Mouse (Mus musculus): ENCODE measurements around the gene Tanc2. TPM values are rescaled to one million over a fixed set of nuclear protein-coding genes. Genes with fewer than 3 reads are reported as not detected.

Tanc2 gene
- polyA plus RNA-seq, 1 experiment from 2014 or later: 11.6 TPM

DNA sequence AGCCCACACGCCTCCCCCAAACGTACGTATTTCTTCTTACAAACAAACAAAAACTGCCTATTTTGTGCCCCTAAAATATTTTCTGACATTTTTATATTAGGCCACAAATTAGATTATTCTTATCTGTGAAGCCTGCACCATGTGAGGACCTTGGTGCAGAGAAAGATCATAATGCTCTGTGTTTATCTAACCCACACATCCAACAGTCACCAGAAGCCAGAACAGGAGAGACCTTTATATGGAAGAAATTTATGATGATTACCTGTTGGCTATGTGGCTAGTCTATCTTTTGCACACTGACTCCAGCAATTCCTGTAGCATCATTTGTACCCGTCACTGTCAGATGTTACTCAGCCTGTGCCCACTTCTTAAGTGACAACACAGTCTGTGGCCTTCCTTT is 245.4 kb downstream of the Tanc2 start:
- no peak for DNase-seq (ENCODE audit: low spot score)
- no peak overlapping the region for H3K4me2 ChIP-seq (replicated peaks; ENCODE audit: low read depth, low read length)
- H3K9ac ChIP-seq (replicated peaks; ENCODE audit: low read depth): no peak overlapping the region
- no peak for ATAC-seq
- no peaks in the 10 kb centered on the region for H3K27me3 ChIP-seq (replicated peaks; ENCODE audit: insufficient read depth, low read length)
- 91% methylated on average over 4 of the region's 4 CpGs for WGBS
- H3K36me3 ChIP-seq (ENCODE audit: insufficient read depth, low read length): no peaks in the 10 kb centered on the region
- no peaks in the 10 kb centered on the region for H3K4me1 ChIP-seq (ENCODE audit: insufficient read depth, low read depth, low read length)
- H3K4me3 ChIP-seq (ENCODE audit: low read depth, low read length): no peak overlapping the region
- H3K27ac ChIP-seq (ENCODE audit: low read length): no peak overlapping the region
- H3K9me3 ChIP-seq (ENCODE audit: low read length): no peaks in the 10 kb centered on the region
- no peak for TF ChIP-seq CTCF (IDR thresholded peaks at IDR 0.05)
- TF ChIP-seq EP300 (IDR thresholded peaks at IDR 0.05): no peak

DNA sequence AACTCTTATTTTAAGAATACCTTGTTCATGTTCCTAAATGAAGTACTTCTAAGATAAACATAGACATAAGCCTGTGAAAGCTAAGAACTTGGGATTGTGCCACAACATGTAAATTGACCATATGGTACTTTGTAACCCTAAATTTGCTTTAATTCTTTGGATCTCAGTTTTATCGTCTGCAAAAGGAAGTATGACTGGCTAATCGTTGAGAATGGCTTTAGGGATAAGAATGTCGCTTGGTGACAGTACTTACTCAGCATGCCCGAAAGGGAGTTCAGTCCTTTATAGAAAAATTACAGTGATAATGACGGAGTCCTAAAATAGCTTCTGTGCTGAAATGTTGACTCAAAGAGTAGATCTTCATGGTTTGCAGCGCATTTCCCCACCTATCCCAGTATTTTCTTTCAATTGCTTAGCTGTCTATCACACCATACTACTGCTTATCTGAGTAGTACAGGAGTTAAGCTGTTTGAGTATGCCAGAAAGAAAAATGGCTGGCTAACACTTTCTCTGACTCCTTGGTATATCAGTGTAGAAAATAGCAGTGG is 246.6 kb downstream of the Tanc2 start:
- Histone ChIP-seq H3K4me3 (ENCODE audit: low read depth, low read length) (no peak overlapping the region), H3K27ac (ENCODE audit: low read length) (no peak overlapping the region), H3K36me3 (ENCODE audit: insufficient read depth, low read length) (no peaks in the 10 kb centered on the region), H3K4me1 (ENCODE audit: insufficient read depth, low read depth, low read length) (no peaks in the 10 kb centered on the region), H3K4me2 (replicated peaks; ENCODE audit: low read depth, low read length) (no peak overlapping the region), H3K9me3 (ENCODE audit: low read length) (no peaks in the 10 kb centered on the region), H3K27me3 (replicated peaks; ENCODE audit: insufficient read depth, low read length) (no peaks in the 10 kb centered on the region), H3K9ac (replicated peaks; ENCODE audit: low read depth) (no peak overlapping the region)
- no peak for DNase-seq (ENCODE audit: low spot score)
- TF ChIP-seq CTCF (IDR thresholded peaks at IDR 0.05) (no peak), EP300 (IDR thresholded peaks at IDR 0.05) (no peak)
- ATAC-seq: no peak
- WGBS: 82% methylated on average over 6 of the region's 6 CpGs

DNA sequence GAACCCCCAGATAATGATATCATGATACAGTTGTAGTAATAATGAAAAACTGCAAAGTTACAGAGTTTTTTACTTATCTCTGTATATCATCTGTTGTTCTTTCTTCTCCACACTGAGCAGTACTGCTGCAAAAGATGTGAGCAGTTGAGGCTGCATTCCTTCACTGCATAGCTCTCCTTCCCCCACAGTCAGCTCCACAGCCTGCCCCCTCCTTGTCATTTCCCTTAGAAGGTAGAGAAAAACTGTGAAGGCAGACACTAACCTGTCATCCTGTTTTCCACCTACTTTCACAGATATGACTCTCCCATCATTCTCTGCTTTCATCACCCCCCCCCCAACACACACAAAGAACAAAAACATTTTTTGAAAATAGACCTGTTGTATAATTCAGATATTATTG is 248.2 kb downstream of the Tanc2 start:
- H3K4me2 ChIP-seq (replicated peaks; ENCODE audit: low read depth, low read length): no peak overlapping the region
- H3K9me3 ChIP-seq (ENCODE audit: low read length): no peaks in the 10 kb centered on the region
- H3K4me3 ChIP-seq (ENCODE audit: low read depth, low read length): no peak overlapping the region
- no peak overlapping the region for H3K27ac ChIP-seq (ENCODE audit: low read length)
- no peaks in the 10 kb centered on the region for H3K36me3 ChIP-seq (ENCODE audit: insufficient read depth, low read length)
- ATAC-seq (no peak), DNase-seq (ENCODE audit: low spot score) (no peak)
- no peaks in the 10 kb centered on the region for H3K4me1 ChIP-seq (ENCODE audit: insufficient read depth, low read depth, low read length)
- H3K9ac ChIP-seq (replicated peaks; ENCODE audit: low read depth): no peak overlapping the region
- no peaks in the 10 kb centered on the region for H3K27me3 ChIP-seq (replicated peaks; ENCODE audit: insufficient read depth, low read length)
- no peak for TF ChIP-seq EP300 (IDR thresholded peaks at IDR 0.05)
- no peak for TF ChIP-seq CTCF (IDR thresholded peaks at IDR 0.05)

GRCm38 (mm10) chr11:105845901-105846300 is 256.1 kb downstream of the Tanc2 start:
- Histone ChIP-seq H3K4me2 (replicated peaks; ENCODE audit: low read depth, low read length) (no peak overlapping the region), H3K36me3 (ENCODE audit: insufficient read depth, low read length) (no peaks in the 10 kb centered on the region), H3K4me1 (ENCODE audit: insufficient read depth, low read depth, low read length) (no peaks in the 10 kb centered on the region), H3K9ac (replicated peaks; ENCODE audit: low read depth) (no peak overlapping the region), H3K4me3 (ENCODE audit: low read depth, low read length) (no peak overlapping the region), H3K27me3 (replicated peaks; ENCODE audit: insufficient read depth, low read length) (no peaks in the 10 kb centered on the region), H3K9me3 (ENCODE audit: low read length) (no peaks in the 10 kb centered on the region), H3K27ac (ENCODE audit: low read length) (no peak overlapping the region)
- no peak for DNase-seq (ENCODE audit: low spot score)
- WGBS: 72% methylated on average over 1 of the region's 1 CpGs
- no peak for ATAC-seq
- no peak for TF ChIP-seq CTCF (IDR thresholded peaks at IDR 0.05)
- no peak for TF ChIP-seq EP300 (IDR thresholded peaks at IDR 0.05)

DNA sequence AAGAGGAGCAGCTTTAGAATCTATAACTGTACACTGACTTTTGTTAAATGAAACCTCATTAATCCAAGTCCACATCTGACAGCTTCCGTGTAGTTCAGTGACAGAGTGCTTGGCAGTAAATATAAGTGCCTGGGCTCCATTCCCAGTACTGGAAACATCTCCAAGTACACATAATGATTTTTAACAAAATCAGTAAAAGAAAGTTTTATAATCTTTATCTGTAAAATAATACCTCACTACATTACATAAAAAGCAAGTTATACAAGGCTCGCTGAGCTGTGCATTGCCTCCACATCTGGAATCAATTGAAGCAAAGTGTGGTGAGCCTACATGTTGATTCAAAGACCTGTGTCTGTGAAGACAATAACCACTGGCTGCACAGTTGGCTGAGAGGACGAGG is 265.7 kb downstream of the Tanc2 start:
- WGBS: 45% methylated on average over 3 of the region's 3 CpGs
- DNase-seq (ENCODE audit: low spot score) (no peak), ATAC-seq (no peak)

GRCm38 (mm10) chr11:105858063-105858462 is 268.3 kb downstream of the Tanc2 start:
- TF ChIP-seq CTCF (IDR thresholded peaks at IDR 0.05) (peak; percentile 48), EP300 (IDR thresholded peaks at IDR 0.05) (no peak)
- no peaks in the 10 kb centered on the region for H3K4me1 ChIP-seq (ENCODE audit: insufficient read depth, low read depth, low read length)
- no peaks in the 10 kb centered on the region for H3K36me3 ChIP-seq (ENCODE audit: insufficient read depth, low read length)
- peak; percentile 41 for DNase-seq (ENCODE audit: low spot score)
- no peaks in the 10 kb centered on the region for H3K9me3 ChIP-seq (ENCODE audit: low read length)
- H3K4me3 ChIP-seq (ENCODE audit: low read depth, low read length): no peak overlapping the region
- H3K27ac ChIP-seq (ENCODE audit: low read length): no peak overlapping the region
- H3K9ac ChIP-seq (replicated peaks; ENCODE audit: low read depth): no peak overlapping the region
- H3K27me3 ChIP-seq (replicated peaks; ENCODE audit: insufficient read depth, low read length): no peaks in the 10 kb centered on the region
- no peak for ATAC-seq
- no peak overlapping the region for H3K4me2 ChIP-seq (replicated peaks; ENCODE audit: low read depth, low read length)

More for the DNA sequence above, 265.7 kb downstream of the Tanc2 start:
- no peaks in the 10 kb centered on the region for H3K9me3 ChIP-seq (ENCODE audit: low read length)
- H3K27ac ChIP-seq (ENCODE audit: low read length): no peak overlapping the region
- no peaks in the 10 kb centered on the region for H3K4me1 ChIP-seq (ENCODE audit: insufficient read depth, low read depth, low read length)
- no peak overlapping the region for H3K4me3 ChIP-seq (ENCODE audit: low read depth, low read length)
- H3K36me3 ChIP-seq (ENCODE audit: insufficient read depth, low read length): no peaks in the 10 kb centered on the region
- H3K9ac ChIP-seq (replicated peaks; ENCODE audit: low read depth): no peak overlapping the region
- TF ChIP-seq EP300 (IDR thresholded peaks at IDR 0.05) (no peak), CTCF (IDR thresholded peaks at IDR 0.05) (no peak)
- H3K4me2 ChIP-seq (replicated peaks; ENCODE audit: low read depth, low read length): no peak overlapping the region
- H3K27me3 ChIP-seq (replicated peaks; ENCODE audit: insufficient read depth, low read length): no peaks in the 10 kb centered on the region

GRCm38 (mm10) chr11:105885558-105885957 is 295.8 kb downstream of the Tanc2 start:
- Histone ChIP-seq H3K9ac (replicated peaks; ENCODE audit: low read depth) (no peak overlapping the region), H3K27ac (ENCODE audit: low read length) (no peak overlapping the region), H3K4me3 (ENCODE audit: low read depth, low read length) (no peak overlapping the region), H3K4me1 (ENCODE audit: insufficient read depth, low read depth, low read length) (no peaks in the 10 kb centered on the region), H3K9me3 (ENCODE audit: low read length) (no peaks in the 10 kb centered on the region), H3K4me2 (replicated peaks; ENCODE audit: low read depth, low read length) (no peak overlapping the region), H3K36me3 (ENCODE audit: insufficient read depth, low read length) (no peaks in the 10 kb centered on the region), H3K27me3 (replicated peaks; ENCODE audit: insufficient read depth, low read length) (no peaks in the 10 kb centered on the region)
- no peak for TF ChIP-seq CTCF (IDR thresholded peaks at IDR 0.05)
- TF ChIP-seq EP300 (IDR thresholded peaks at IDR 0.05): no peak
- DNase-seq (ENCODE audit: low spot score) (no peak), ATAC-seq (no peak)
- 73% methylated on average over 1 of the region's 1 CpGs for WGBS

Data from lung, postnatal 0 days (tissue).